Mouse (Mus musculus): ENCODE results near the gene Pkm. TPM values are rescaled to one million over a fixed set of nuclear protein-coding genes. Genes with fewer than 3 reads are reported as not detected.

Pkm gene
- polyA plus RNA-seq, 1 experiment from 2014 or later, result 1,041 TPM

DNA sequence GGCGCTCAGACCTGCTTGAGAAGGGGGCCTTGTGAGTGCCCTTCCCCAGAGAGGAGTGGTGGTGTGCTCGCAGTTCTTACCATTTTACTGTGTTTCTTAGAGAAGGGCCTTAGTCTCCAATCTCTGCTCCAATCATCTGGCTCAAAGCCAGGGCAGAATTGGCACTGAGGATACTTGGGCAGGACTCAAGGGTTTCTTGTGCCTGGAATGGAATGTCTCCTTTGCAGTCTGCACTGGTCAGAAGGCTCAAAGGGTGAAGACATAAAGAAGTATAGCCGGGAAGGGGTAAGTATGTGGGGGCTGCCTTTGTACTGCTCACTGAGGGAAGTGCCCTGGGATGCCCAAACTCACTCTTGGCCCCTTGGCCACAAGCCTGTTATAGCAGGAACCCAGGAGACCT lies 53.1 kb downstream of the Pkm start:
- 91% methylated on average over 3 of the region's 3 CpGs for WGBS
- Histone ChIP-seq H3K4me3 (replicated peaks; ENCODE audit: low read depth, low read length) (no peak overlapping the region), H3K27ac (replicated peaks; ENCODE audit: low read depth, low read length) (no peak overlapping the region), H3K4me2 (ENCODE audit: low read length) (no peak overlapping the region), H3K9me3 (ENCODE audit: control insufficient read depth, low read length) (no peaks in the 10 kb centered on the region), H3K27me3 (ENCODE audit: control insufficient read depth, insufficient read depth, low read length) (no peaks in the 10 kb centered on the region), H3K36me3 (ENCODE audit: control insufficient read depth, insufficient read depth, low read length) (no peaks in the 10 kb centered on the region), H3K4me1 (ENCODE audit: control insufficient read depth, insufficient read depth, low read length) (no peaks in the 10 kb centered on the region), H3K9ac (replicated peaks; ENCODE audit: low read length) (no peak overlapping the region)
- ATAC-seq (ENCODE audit: low FRiP score, low TSS enrichment) (no peak), DNase-seq (no peak)

DNA sequence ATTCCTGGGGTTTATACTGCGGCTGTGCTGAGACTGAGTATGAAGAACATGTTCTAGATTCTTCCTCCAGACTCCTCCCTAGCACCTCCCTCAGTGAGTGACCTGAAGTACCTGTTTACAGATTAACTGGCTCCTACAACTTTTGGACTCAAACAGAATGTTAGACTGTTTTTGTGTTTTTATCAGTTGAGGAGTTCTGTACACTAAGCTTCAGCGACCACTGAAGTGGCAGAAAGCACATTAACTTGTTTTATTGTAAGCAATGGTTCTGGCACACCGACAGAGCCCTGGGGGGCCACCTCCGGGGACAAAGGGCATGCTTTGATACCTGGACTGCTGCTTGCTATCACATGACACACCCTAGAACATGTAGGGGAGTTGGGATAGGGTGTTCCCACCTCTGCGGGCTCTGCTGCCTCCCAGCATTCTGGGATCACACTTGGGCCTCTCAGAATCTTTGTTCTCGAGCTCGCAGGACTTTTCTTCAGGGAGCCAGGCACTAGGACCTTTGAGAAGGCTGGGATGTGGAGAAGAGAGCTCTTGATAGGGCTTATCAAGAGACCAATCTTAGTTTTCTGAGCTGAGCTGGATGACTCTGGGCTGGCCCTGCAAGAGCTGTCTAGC lies 60.2 kb downstream of the Pkm start:
- no peaks in the 10 kb centered on the region for H3K9me3 ChIP-seq (ENCODE audit: control insufficient read depth, low read length)
- DNase-seq (no peak), ATAC-seq (ENCODE audit: low FRiP score, low TSS enrichment) (no peak)
- H3K36me3 ChIP-seq (ENCODE audit: control insufficient read depth, insufficient read depth, low read length), result no peaks in the 10 kb centered on the region
- H3K27me3 ChIP-seq (ENCODE audit: control insufficient read depth, insufficient read depth, low read length), result no peaks in the 10 kb centered on the region
- H3K27ac ChIP-seq (replicated peaks; ENCODE audit: low read depth, low read length), result no peak overlapping the region
- H3K4me3 ChIP-seq (replicated peaks; ENCODE audit: low read depth, low read length), result no peak overlapping the region
- H3K4me2 ChIP-seq (ENCODE audit: low read length), result no peak overlapping the region
- no peaks in the 10 kb centered on the region for H3K4me1 ChIP-seq (ENCODE audit: control insufficient read depth, insufficient read depth, low read length)
- 84% methylated on average over 7 of the region's 7 CpGs for WGBS
- no peak overlapping the region for H3K9ac ChIP-seq (replicated peaks; ENCODE audit: low read length)

DNA sequence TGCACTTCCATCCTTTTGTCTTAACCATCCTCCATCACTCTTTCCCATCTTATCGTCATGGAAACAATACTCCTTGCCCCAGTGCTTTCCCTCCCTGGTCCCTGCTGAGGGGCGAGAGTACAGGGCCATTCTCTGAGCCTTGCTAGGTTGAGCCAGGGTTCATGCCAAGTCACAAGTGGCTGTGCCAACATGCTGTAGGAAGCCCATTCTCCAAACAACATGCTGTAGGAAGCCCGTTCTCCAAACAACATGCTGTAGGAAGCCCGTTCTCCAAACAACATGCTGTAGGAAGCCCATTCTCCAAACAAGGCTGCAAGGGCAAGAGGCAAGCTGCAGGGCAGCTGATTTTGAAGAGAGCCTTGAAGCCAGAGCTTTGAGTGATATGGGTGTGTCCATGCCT lies 62.1 kb downstream of the Pkm start:
- Histone ChIP-seq H3K4me1 (ENCODE audit: control insufficient read depth, insufficient read depth, low read length) (0 out of 2 replicates have a peak, but pooled peaks cover under 1% of the 10 kb centered on the region), H3K27ac (replicated peaks; ENCODE audit: low read depth, low read length) (no peak overlapping the region), H3K27me3 (ENCODE audit: control insufficient read depth, insufficient read depth, low read length) (no peaks in the 10 kb centered on the region), H3K4me2 (ENCODE audit: low read length) (no peak overlapping the region), H3K4me3 (replicated peaks; ENCODE audit: low read depth, low read length) (no peak overlapping the region), H3K9me3 (ENCODE audit: control insufficient read depth, low read length) (no peaks in the 10 kb centered on the region), H3K9ac (replicated peaks; ENCODE audit: low read length) (no peak overlapping the region), H3K36me3 (ENCODE audit: control insufficient read depth, insufficient read depth, low read length) (no peaks in the 10 kb centered on the region)
- no peak for ATAC-seq (ENCODE audit: low FRiP score, low TSS enrichment)
- no peak for DNase-seq
- WGBS, result 90% methylated on average over 4 of the region's 4 CpGs

DNA sequence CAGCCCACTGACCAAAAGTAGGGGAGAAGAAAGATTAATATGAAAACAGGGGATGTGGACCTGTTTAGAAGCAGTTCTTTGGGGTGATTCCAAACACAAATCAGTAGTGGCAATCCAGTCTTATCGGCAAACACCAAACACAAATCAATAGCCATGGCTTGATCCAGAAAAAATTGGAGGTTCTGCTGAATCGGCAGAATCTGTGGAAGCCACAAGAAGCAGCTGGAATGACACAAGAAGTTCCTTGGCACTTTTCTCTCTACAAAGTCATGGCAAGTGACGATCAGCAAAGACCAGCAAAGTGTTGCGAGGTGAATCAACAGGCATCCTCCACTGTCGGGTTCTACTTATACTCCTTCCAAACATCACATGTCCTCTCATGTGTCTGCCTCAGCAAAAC lies 65.0 kb downstream of the Pkm start:
- ATAC-seq (ENCODE audit: low FRiP score, low TSS enrichment) (no peak), DNase-seq (no peak)
- 91% methylated on average over 5 of the region's 5 CpGs for WGBS
- Histone ChIP-seq H3K36me3 (ENCODE audit: control insufficient read depth, insufficient read depth, low read length) (no peaks in the 10 kb centered on the region), H3K9me3 (ENCODE audit: control insufficient read depth, low read length) (no peaks in the 10 kb centered on the region), H3K4me3 (replicated peaks; ENCODE audit: low read depth, low read length) (no peak overlapping the region), H3K4me2 (ENCODE audit: low read length) (no peak overlapping the region), H3K9ac (replicated peaks; ENCODE audit: low read length) (no peak overlapping the region), H3K27me3 (ENCODE audit: control insufficient read depth, insufficient read depth, low read length) (no peaks in the 10 kb centered on the region), H3K27ac (replicated peaks; ENCODE audit: low read depth, low read length) (no peak overlapping the region), H3K4me1 (ENCODE audit: control insufficient read depth, insufficient read depth, low read length) (peaks cover 8% of the 10 kb centered on the region; the same call in 1 of the 2 replicates)

DNA sequence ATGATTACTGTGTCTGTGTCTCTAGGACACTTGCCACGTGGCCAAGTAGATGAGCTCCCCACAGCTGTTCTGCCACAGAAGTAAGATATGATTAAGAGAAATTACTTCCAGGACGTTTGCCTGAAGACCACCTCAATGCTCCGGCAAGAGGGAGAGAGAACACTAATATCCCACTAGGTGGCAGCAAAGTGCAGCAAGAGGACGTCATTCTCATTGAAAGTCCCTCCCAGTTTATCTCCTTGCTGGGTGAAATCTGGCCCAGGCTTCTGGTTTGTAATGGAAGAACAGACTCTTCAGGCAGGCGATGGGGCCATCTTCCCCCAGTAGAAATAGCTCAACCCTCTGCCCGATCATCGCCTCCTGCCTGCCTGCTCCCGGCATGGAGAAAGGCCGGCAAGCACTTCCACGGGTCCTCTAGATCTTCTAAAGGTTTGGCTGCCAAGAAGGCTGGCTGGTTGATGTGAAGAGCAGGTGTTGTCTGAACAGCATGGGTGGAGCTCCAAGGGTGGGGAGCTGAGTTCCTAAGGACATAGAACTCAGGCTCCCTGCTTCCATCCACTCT lies 67.0 kb downstream of the Pkm start:
- Histone ChIP-seq H3K9me3 (ENCODE audit: control insufficient read depth, low read length) (no peaks in the 10 kb centered on the region), H3K27me3 (ENCODE audit: control insufficient read depth, insufficient read depth, low read length) (no peaks in the 10 kb centered on the region), H3K4me2 (ENCODE audit: low read length) (peak overlapping the region; percentile 36), H3K27ac (replicated peaks; ENCODE audit: low read depth, low read length) (no peak overlapping the region), H3K4me1 (ENCODE audit: control insufficient read depth, insufficient read depth, low read length) (peaks cover 8% of the 10 kb centered on the region; the same call in 1 of the 2 replicates), H3K9ac (replicated peaks; ENCODE audit: low read length) (no peak overlapping the region), H3K36me3 (ENCODE audit: control insufficient read depth, insufficient read depth, low read length) (no peaks in the 10 kb centered on the region), H3K4me3 (replicated peaks; ENCODE audit: low read depth, low read length) (no peak overlapping the region)
- 21% methylated on average over 10 of the region's 10 CpGs for WGBS
- ATAC-seq (ENCODE audit: low FRiP score, low TSS enrichment), result no peak
- DNase-seq, result peak; percentile 94

DNA sequence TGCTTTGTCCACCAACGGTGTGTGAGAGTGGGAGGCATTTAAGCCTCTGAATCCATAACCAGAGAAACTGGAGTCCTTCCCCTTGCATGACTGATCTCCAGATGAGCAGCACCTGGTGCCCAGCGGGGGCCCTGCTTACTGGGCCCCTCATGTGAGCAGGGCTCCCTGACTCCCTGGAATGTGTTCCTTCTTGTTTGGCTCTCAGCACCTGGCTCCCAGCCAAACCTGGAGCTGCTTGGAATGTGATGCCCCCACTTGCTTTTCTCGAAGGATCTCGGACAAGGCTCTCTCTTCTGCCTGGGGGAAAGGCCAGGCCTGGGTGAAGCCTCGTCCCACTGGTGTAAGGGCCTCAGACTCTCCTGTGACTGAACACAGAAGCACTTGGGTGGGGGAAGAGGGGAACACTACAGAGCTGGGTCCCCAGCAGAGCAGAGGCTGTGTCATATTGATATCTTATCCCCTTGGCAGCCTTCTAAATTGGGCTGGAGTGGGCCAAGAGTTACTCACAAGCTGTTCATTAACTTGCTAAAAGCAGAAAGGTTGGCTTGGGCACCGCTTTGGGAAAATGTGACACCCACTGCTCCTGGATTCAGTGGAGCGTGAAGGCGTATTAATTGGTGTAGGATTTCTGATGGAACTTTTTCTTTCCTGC lies 67.7 kb downstream of the Pkm start:
- no peaks in the 10 kb centered on the region for H3K36me3 ChIP-seq (ENCODE audit: control insufficient read depth, insufficient read depth, low read length)
- no peaks in the 10 kb centered on the region for H3K9me3 ChIP-seq (ENCODE audit: control insufficient read depth, low read length)
- no peak overlapping the region for H3K4me3 ChIP-seq (replicated peaks; ENCODE audit: low read depth, low read length)
- H3K9ac ChIP-seq (replicated peaks; ENCODE audit: low read length), result no peak overlapping the region
- H3K27ac ChIP-seq (replicated peaks; ENCODE audit: low read depth, low read length), result no peak overlapping the region
- ATAC-seq (ENCODE audit: low FRiP score, low TSS enrichment) (no peak), DNase-seq (peak; percentile 13)
- H3K27me3 ChIP-seq (ENCODE audit: control insufficient read depth, insufficient read depth, low read length), result no peaks in the 10 kb centered on the region
- H3K4me1 ChIP-seq (ENCODE audit: control insufficient read depth, insufficient read depth, low read length), result peaks cover 8% of the 10 kb centered on the region; the same call in 1 of the 2 replicates
- H3K4me2 ChIP-seq (ENCODE audit: low read length), result no peak overlapping the region
- 64% methylated on average over 8 of the region's 8 CpGs for WGBS

DNA sequence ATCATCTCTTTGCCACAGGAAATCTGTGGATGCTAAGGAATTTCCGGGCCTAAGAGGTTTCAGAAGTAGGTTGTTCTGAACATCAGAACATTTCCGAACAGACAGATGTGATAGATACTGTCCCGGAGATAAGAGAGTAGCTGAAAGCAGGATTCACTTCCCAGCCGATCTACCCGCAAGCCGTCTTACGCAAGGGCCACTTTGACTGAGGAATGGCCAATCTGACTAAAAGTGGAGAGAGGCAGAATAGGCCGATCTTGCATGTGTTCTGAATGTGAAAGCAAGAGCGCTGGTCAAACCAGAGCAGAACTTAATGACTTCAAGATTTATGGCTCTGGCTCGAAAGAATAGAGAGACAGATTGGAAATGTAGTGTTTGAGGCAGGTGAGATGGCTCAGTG lies 69.3 kb downstream of the Pkm start:
- Histone ChIP-seq H3K4me1 (ENCODE audit: control insufficient read depth, insufficient read depth, low read length) (peaks cover 8% of the 10 kb centered on the region; the same call in 1 of the 2 replicates), H3K9ac (replicated peaks; ENCODE audit: low read length) (no peak overlapping the region), H3K27ac (replicated peaks; ENCODE audit: low read depth, low read length) (no peak overlapping the region), H3K27me3 (ENCODE audit: control insufficient read depth, insufficient read depth, low read length) (no peaks in the 10 kb centered on the region), H3K9me3 (ENCODE audit: control insufficient read depth, low read length) (no peaks in the 10 kb centered on the region), H3K4me2 (ENCODE audit: low read length) (no peak overlapping the region), H3K4me3 (replicated peaks; ENCODE audit: low read depth, low read length) (no peak overlapping the region), H3K36me3 (ENCODE audit: control insufficient read depth, insufficient read depth, low read length) (no peaks in the 10 kb centered on the region)
- no peak for ATAC-seq (ENCODE audit: low FRiP score, low TSS enrichment)
- no peak for DNase-seq
- WGBS, result 93% methylated on average over 10 of the region's 10 CpGs

DNA sequence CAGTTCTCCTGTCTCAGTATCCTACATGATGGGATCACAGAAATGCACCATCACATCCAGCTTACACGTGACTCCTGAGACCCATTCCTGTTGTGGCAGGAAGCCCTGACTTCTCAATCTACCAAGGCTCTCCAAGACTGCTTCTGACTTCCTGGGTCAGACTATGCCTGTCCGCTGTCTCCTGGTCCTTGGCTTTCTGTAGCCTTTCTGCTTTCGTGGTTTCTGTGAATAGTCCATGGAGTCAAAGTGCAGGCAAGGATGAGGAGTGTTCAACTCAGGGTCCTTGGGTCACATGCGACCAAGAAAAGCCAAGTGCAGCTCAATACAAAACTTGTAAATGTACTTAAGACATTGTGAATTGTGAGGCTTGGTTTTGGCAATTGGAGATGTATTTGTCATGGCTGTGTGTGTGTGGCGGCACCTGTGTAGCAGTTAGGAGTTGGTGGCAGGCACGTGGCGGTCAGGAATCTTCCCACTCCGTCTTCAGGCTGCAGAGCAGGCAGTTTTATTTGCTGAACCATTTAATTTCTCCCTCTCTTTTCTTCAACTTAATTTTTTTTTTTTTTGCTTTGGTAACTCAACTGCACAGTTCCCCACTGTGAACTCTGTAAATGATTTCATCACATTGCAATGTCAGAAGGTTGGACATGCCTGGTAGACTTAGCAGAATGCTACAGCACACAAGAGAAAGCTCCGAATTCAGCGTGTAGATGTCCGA lies 71.6 kb downstream of the Pkm start:
- WGBS, result 90% methylated on average over 11 of the region's 11 CpGs
- H3K9me3 ChIP-seq (ENCODE audit: control insufficient read depth, low read length), result no peaks in the 10 kb centered on the region
- ATAC-seq (ENCODE audit: low FRiP score, low TSS enrichment), result no peak

More for the DNA sequence above, 71.6 kb downstream of the Pkm start:
- no peak overlapping the region for H3K4me3 ChIP-seq (replicated peaks; ENCODE audit: low read depth, low read length)
- no peak overlapping the region for H3K4me2 ChIP-seq (ENCODE audit: low read length)
- DNase-seq, result no peak
- no peaks in the 10 kb centered on the region for H3K27me3 ChIP-seq (ENCODE audit: control insufficient read depth, insufficient read depth, low read length)
- no peak overlapping the region for H3K27ac ChIP-seq (replicated peaks; ENCODE audit: low read depth, low read length)
- no peak overlapping the region for H3K9ac ChIP-seq (replicated peaks; ENCODE audit: low read length)
- no peaks in the 10 kb centered on the region for H3K36me3 ChIP-seq (ENCODE audit: control insufficient read depth, insufficient read depth, low read length)
- peaks cover 8% of the 10 kb centered on the region; the same call in 1 of the 2 replicates for H3K4me1 ChIP-seq (ENCODE audit: control insufficient read depth, insufficient read depth, low read length)

All from midbrain, embryonic 14.5 days (tissue).